Mouse (Mus musculus) spleen, adult 2 months (tissue): ENCODE measurements around the gene Slc31a1.

Experiments
- CTCF ChIP-seq: fragments of 200-500 bp; IDR thresholded peaks from 2 replicates; pipeline ENCODE4 v1.5.1; 2011; ENCODE audit warnings: mild to moderate bottlenecking, inconsistent platforms; ENCODE audit not compliant: insufficient read depth, insufficient read length, insufficient replicate concordance; ENCODE audit errors: extremely low read depth
- POLR2A ChIP-seq: fragments of 200-500 bp; IDR thresholded peaks from 2 replicates; pipeline ENCODE4 v1.6.1; 2011; ENCODE audit warnings: low read depth, low read length, inconsistent platforms

GRCm38 (mm10) chr4:62373668-62374067, 13.1 kb downstream of the Slc31a1 start:
- no peak for TF ChIP-seq CTCF
- TF ChIP-seq POLR2A, result no peak
